Mouse (Mus musculus): ENCODE data around the gene Cdkn3. TPM values are rescaled to one million over a fixed set of nuclear protein-coding genes. Genes with fewer than 3 reads are reported as not detected.

Cdkn3 gene
- polyA plus RNA-seq (2015; fragmentation: Nextera tagmentation; extraction: Ambion mirVana): 17.6 and 19.6 TPM in 2 replicates

GRCm38 (mm10) chr14:46760355-46761029 lies at the start of gene Cdkn3:
TSS of gene Cdkn3 (plus strand) at chr14:46760541.

GRCm38 (mm10) chr14:46787787-46788504 lies 27.6 kb downstream of the Cdkn3 start, which contains the start of gene Cnih1:
TSS of gene Cnih1 (minus strand) at chr14:46788411.

Other genes with a start within 250 kb of the Cdkn3 start
- gene Cnih1, start 27.9 kb downstream of the Cdkn3 start, polyA plus RNA-seq (2015; fragmentation: Nextera tagmentation; extraction: Ambion mirVana): 112 and 123 TPM in 2 replicates
- 43.0 and 47.1 TPM in 2 replicates for gene Gmfb, start 61.7 kb downstream of the Cdkn3 start, polyA plus RNA-seq (2015; fragmentation: Nextera tagmentation; extraction: Ambion mirVana)
- 51.0 and 52.3 TPM in 2 replicates for gene Cgrrf1, start 71.6 kb downstream of the Cdkn3 start, polyA plus RNA-seq (2015; fragmentation: Nextera tagmentation; extraction: Ambion mirVana)
- gene Samd4, start 122.3 kb downstream of the Cdkn3 start, polyA plus RNA-seq (2015; fragmentation: Nextera tagmentation; extraction: Ambion mirVana): 14.2 and 14.9 TPM in 2 replicates